Mouse (Mus musculus) CH12.LX (cell line): ENCODE measurements around the gene Gm20481. TPM values are rescaled to one million over a fixed set of nuclear protein-coding genes. Genes with fewer than 3 reads are reported as not detected.

Experiments
- DNase-seq: peaks from one replicate; pipeline ENCODE4 v3.0.0-alpha.2; 2013; ENCODE audit errors: extremely low read depth
- H3K27ac ChIP-seq: 2 replicates; pipeline ENCODE4 v1.5.1; 2012; ENCODE audit warnings: low read depth, mild to moderate bottlenecking, control low read depth, moderate library complexity; ENCODE audit not compliant: insufficient read depth
- H3K27me3 ChIP-seq: replicated peaks from 2 replicates; pipeline ENCODE3; 2012; ENCODE audit warnings: inconsistent platforms
- H3K36me3 ChIP-seq, 2 experiments: replicated peaks in 1 of 2; 2 replicates each; pipeline versions ENCODE3 to v1.6.1; 2012; ENCODE audit warnings: inconsistent platforms in 1 of 2, low read length in 1 of 2, mild to moderate bottlenecking in 1 of 2, mixed read lengths in 1 of 2, moderate library complexity in 1 of 2; ENCODE audit not compliant: control insufficient read depth in 1 of 2, insufficient read depth in 1 of 2
- H3K4me1 ChIP-seq, 2 experiments: 2 replicates each; pipeline ENCODE4 v1.6.1; 2012; ENCODE audit warnings: inconsistent platforms in 1 of 2, moderate library complexity in 1 of 2; ENCODE audit not compliant: insufficient read depth in 2 of 2, control insufficient read depth in 1 of 2
- H3K4me2 ChIP-seq: 2 replicates; pipeline ENCODE4 v1.6.1; 2012; ENCODE audit warnings: low read depth, mild to moderate bottlenecking, control low read depth; ENCODE audit not compliant: poor library complexity, insufficient read depth, severe bottlenecking
- H3K4me3 ChIP-seq, 3 experiments: fragments of 150-350 bp in 1 of 3; sonication (generic) in 1 of 3; replicated peaks in 1 of 3; 2 replicates each; pipeline versions ENCODE3 to v1.5.1; 2011 to 2012; ENCODE audit warnings: low read depth in 2 of 3, low read length in 2 of 3, mild to moderate bottlenecking in 2 of 3, moderate library complexity in 2 of 3, control low read depth in 1 of 3, improper control_type of control experiment in 1 of 3, inconsistent platforms in 1 of 3, mixed read lengths in 1 of 3; ENCODE audit not compliant: poor library complexity in 1 of 3
- H3K79me2 ChIP-seq: replicated peaks from 2 replicates; pipeline ENCODE4 v1.6.1; 2012; ENCODE audit warnings: mild to moderate bottlenecking, moderate library complexity; ENCODE audit not compliant: control insufficient read depth, poor library complexity, insufficient read depth, severe bottlenecking; ENCODE audit errors: extremely low read depth
- H3K9ac ChIP-seq: 2 replicates; pipeline ENCODE4 v1.6.1; 2012; ENCODE audit warnings: low read depth, mild to moderate bottlenecking, control low read depth, moderate library complexity; ENCODE audit not compliant: insufficient read depth
- H3K9me3 ChIP-seq: replicated peaks from 2 replicates; pipeline ENCODE3; 2012; ENCODE audit warnings: low read length, inconsistent platforms, mixed read lengths
- CHD2 ChIP-seq: IDR thresholded peaks from 2 replicates; pipeline ENCODE4 v1.6.1; 2011; ENCODE audit warnings: low read length, improper control_type of control experiment
- CTCF ChIP-seq, 2 experiments: IDR thresholded peaks in 1 of 2; conservative IDR thresholded peaks in 1 of 2; 2 replicates each; pipeline ENCODE4 v1.5.1; 2011 to 2012; ENCODE audit warnings: low read depth in 2 of 2, low read length in 2 of 2, improper control_type of control experiment in 1 of 2, inconsistent platforms in 1 of 2, mild to moderate bottlenecking in 1 of 2, moderate library complexity in 1 of 2
- ELF1 ChIP-seq: IDR thresholded peaks from 2 replicates; pipeline ENCODE4 v1.6.1; 2014; ENCODE audit warnings: low read depth, mild to moderate bottlenecking, inconsistent platforms, low read length, improper control_type of control experiment
- EP300 ChIP-seq: IDR thresholded peaks from 2 replicates; pipeline ENCODE4 v1.6.1; 2011; ENCODE audit warnings: low read length, improper control_type of control experiment
- GABPA ChIP-seq: IDR thresholded peaks from 2 replicates; pipeline ENCODE4 v1.6.1; 2012; ENCODE audit warnings: low read depth, low read length, improper control_type of control experiment, inconsistent platforms; ENCODE audit not compliant: insufficient replicate concordance
- HCFC1 ChIP-seq: IDR thresholded peaks from 2 replicates; pipeline ENCODE4 v1.6.1; 2012; ENCODE audit warnings: low read depth, mild to moderate bottlenecking, inconsistent platforms, low read length, improper control_type of control experiment
- IRF4 ChIP-seq: IDR thresholded peaks from 2 replicates; pipeline ENCODE4 v1.6.1; 2014; ENCODE audit warnings: low read depth, mild to moderate bottlenecking, inconsistent platforms, low read length, improper control_type of control experiment
- JUND ChIP-seq: conservative IDR thresholded peaks from 2 replicates; pipeline ENCODE4 v1.6.1; 2011; ENCODE audit warnings: low read depth, low read length, improper control_type of control experiment
- MAFK ChIP-seq: IDR thresholded peaks from 2 replicates; pipeline ENCODE4 v1.6.1; 2011; ENCODE audit warnings: low read length, improper control_type of control experiment; ENCODE audit not compliant: insufficient replicate concordance
- MAX ChIP-seq: IDR thresholded peaks from 2 replicates; pipeline ENCODE4 v1.6.1; 2011; ENCODE audit warnings: low read length, improper control_type of control experiment
- RAD21 ChIP-seq: IDR thresholded peaks from 2 replicates; pipeline ENCODE4 v1.6.1; 2011; ENCODE audit warnings: low read depth, mild to moderate bottlenecking, low read length, improper control_type of control experiment, moderate library complexity
- RCOR1 ChIP-seq: conservative IDR thresholded peaks from 2 replicates; pipeline ENCODE4 v1.6.1; 2012; ENCODE audit warnings: low read depth, mild to moderate bottlenecking, inconsistent platforms, low read length, improper control_type of control experiment
- SIN3A ChIP-seq: IDR thresholded peaks from 2 replicates; pipeline ENCODE4 v1.6.1; 2012; ENCODE audit warnings: low read length, improper control_type of control experiment, inconsistent platforms
- SMC3 ChIP-seq: IDR thresholded peaks from 2 replicates; pipeline ENCODE4 v1.6.1; 2011; ENCODE audit warnings: low read depth, low read length, improper control_type of control experiment
- ZC3H11A ChIP-seq: IDR thresholded peaks from 2 replicates; pipeline ENCODE4 v1.6.1; 2012; ENCODE audit warnings: low read depth, mild to moderate bottlenecking, inconsistent platforms, low read length, improper control_type of control experiment
- ZKSCAN1 ChIP-seq: IDR thresholded peaks from 2 replicates; pipeline ENCODE4 v1.6.1; 2012; ENCODE audit warnings: low read depth, inconsistent platforms, low read length, improper control_type of control experiment, borderline replicate concordance
- dilution Hi-C: fragments of 300-500 bp; cut with MboI; formaldehyde crosslinking; loops from 2 replicates; pipeline ENCODE4 v1.14.3; 2020; ENCODE audit warnings: low sequenced_read_pairs; ENCODE audit not compliant: extremely low pct_unique_long_range_greater_than_20kb, extremely low pct_ligation_motif_present
- in situ Hi-C: fragments of 300-500 bp; cut with MboI; formaldehyde crosslinking; loops from 3 replicates; pipeline ENCODE4 v1.14.3; 2019; ENCODE audit warnings: low sequenced_read_pairs, low pct_ligation_motif_present, low pct_unique_long_range_greater_than_20kb, mixed read lengths
- polyA plus RNA-seq: library from polyadenylated mRNA; unstranded; fragments of >175 nt; gene quantifications from 2 replicates; pipeline ENCODE4 v1.2.1, GENCODE M21; 2012; ENCODE audit warnings: low read depth; ENCODE audit not compliant: insufficient read length
- total RNA-seq, 2 experiments: library from RNA; depleted of rRNA; stranded (reverse); fragments of 300-350 nt in 1 of 2; fragments of >200 nt in 1 of 2; gene quantifications; 2 replicates each; pipeline ENCODE4 v1.2.3; 2012 to 2014

Gm20481 gene
- total and polyA plus RNA-seq, 3 experiments: not detected

- no peak overlapping the region for H3K4me3 ChIP-seq
- no peak overlapping the region for H3K4me2 ChIP-seq
- TF ChIP-seq MAFK (no peak), RCOR1 (no peak), GABPA (no peak), MAX (no peak), ZC3H11A (no peak)
- TF ChIP-seq, all 38 proteins: peak for 0
- Histone ChIP-seq H3K36me3 (peaks cover 87 to 98% of the 10 kb centered on the region in 2 experiments), H3K79me2 (peaks cover 4% of the 10 kb centered on the region; the same call in 1 of the 2 replicates), H3K27me3 (no peaks in the 10 kb centered on the region), H3K4me1 (peaks cover 0 to 23% of the 10 kb centered on the region in 2 experiments; a peak in 2 of 4 replicates), H3K9ac (no peak overlapping the region), H3K27ac (no peak overlapping the region), H3K9me3 (no peaks in the 10 kb centered on the region)
- no peak for DNase-seq
- in situ Hi-C loops: loop anchor here (10.0 kb wide), 1 partner anchor 222 kb away; the partner anchor contains the start of genes Atp6v1g2 and Nfkbil1
- dilution Hi-C loops: no loop called here
These were observed 42.7 kb downstream of the Gm20481 start for GRCm38 (mm10) chr17:35012430-35012829.

- in situ Hi-C loops: loop anchor here (10.0 kb wide), 1 partner anchor 222 kb away; the partner anchor contains the start of genes Atp6v1g2 and Nfkbil1
- DNase-seq: no peak
- dilution Hi-C loops: no loop called here
- H3K27ac ChIP-seq: no peak overlapping the region
- H3K9me3 ChIP-seq: no peaks in the 10 kb centered on the region
- H3K4me2 ChIP-seq: no peak overlapping the region
- peaks cover 3% of the 10 kb centered on the region; the same call in 1 of the 2 replicates for H3K79me2 ChIP-seq
- H3K4me3 ChIP-seq: no peak overlapping the region
- no peak for TF ChIP-seq JUND
- TF ChIP-seq SIN3A: no peak
- no peak for TF ChIP-seq ZKSCAN1
- TF ChIP-seq CHD2: no peak
- TF ChIP-seq CTCF (conservative IDR thresholded peaks at IDR 0.05 in 1 of 2, IDR thresholded peaks at IDR 0.05 in 1 of 2; ENCODE audit: low read depth in 2 of 2, low read length in 2 of 2): no peak
- no peak for TF ChIP-seq SMC3
- TF ChIP-seq RAD21: no peak
- TF ChIP-seq GABPA: no peak
- TF ChIP-seq ELF1: no peak
- TF ChIP-seq IRF4: no peak
- no peak for TF ChIP-seq EP300
- TF ChIP-seq HCFC1: no peak
- TF ChIP-seq, all 38 proteins: peak for 0
- Histone ChIP-seq H3K36me3 (peaks cover 81 to 99% of the 10 kb centered on the region in 2 experiments), H3K9ac (no peak overlapping the region), H3K4me1 (peaks cover 0 to 17% of the 10 kb centered on the region in 2 experiments; a peak in 2 of 4 replicates), H3K27me3 (no peaks in the 10 kb centered on the region)
These were observed 43.5 kb downstream of the Gm20481 start for GRCm38 (mm10) chr17:35013221-35013620.
